Comparison of ENCODE assay signal across 20 mouse cellular contexts in genomic region chr1:80950406-80950805, GRCm38 (mm10).
DNase-seq lines count a peak whose midpoint lies in the region; ATAC-seq and TF ChIP-seq lines count a peak whose summit lies in the region.
"Had no signal": no experiment of that assay in that cellular context is flagged by ENCODE, and none has a peak within 500 bp of the region (broad histone marks: within the 10 kb centered on the region; RNA-seq: fewer than 3 reads in every experiment).

No protein-coding gene starts in this region.

- no peak overlapping the region for H3K4me3 ChIP-seq in hindbrain, postnatal 0 days (ENCODE audit: low read length)
- no peak overlapping the region for H3K4me3 ChIP-seq in hindbrain, embryonic 10.5 days
- H3K4me3 ChIP-seq: heart, embryonic 10.5 days; hindbrain, embryonic 15.5 days; limb, embryonic 13.5 days had no signal

- no peaks in the 10 kb centered on the region for H3K36me3 ChIP-seq in hindbrain, postnatal 0 days (ENCODE audit: insufficient read depth, low read length)
- no peaks in the 10 kb centered on the region for H3K36me3 ChIP-seq in hindbrain, embryonic 10.5 days
- H3K36me3 ChIP-seq: heart, embryonic 10.5 days; hindbrain, embryonic 15.5 days; limb, embryonic 13.5 days had no signal

- no peak for TF ChIP-seq CTCF in hindbrain, postnatal 0 days (IDR thresholded peaks at IDR 0.05; ENCODE audit: low read depth)

- 91% methylated on average over 4 of the region's 4 CpGs for WGBS in hindbrain, postnatal 0 days
- WGBS in hindbrain, embryonic 10.5 days, result 95% methylated on average over 4 of the region's 4 CpGs

- no peak overlapping the region for H3K9ac ChIP-seq in hindbrain, postnatal 0 days (replicated peaks; ENCODE audit: low read length)
- H3K9ac ChIP-seq: forebrain, postnatal 0 days; hindbrain, embryonic 15.5 days; limb, embryonic 13.5 days had no signal

- no peak for ATAC-seq in hindbrain, postnatal 0 days
- ATAC-seq: forebrain, postnatal 0 days; intestine, postnatal 0 days; Patski had no signal

- H3K4me2 ChIP-seq in hindbrain, postnatal 0 days (ENCODE audit: low read depth, low read length), result no peak overlapping the region
- H3K4me2 ChIP-seq: hindbrain, embryonic 15.5 days; limb, embryonic 13.5 days; midbrain, embryonic 11.5 days had no signal

- H3K9me3 ChIP-seq in hindbrain, postnatal 0 days (ENCODE audit: low read length), result no peaks in the 10 kb centered on the region
- H3K9me3 ChIP-seq in hindbrain, embryonic 10.5 days, result no peaks in the 10 kb centered on the region
- H3K9me3 ChIP-seq: heart, embryonic 10.5 days; hindbrain, embryonic 15.5 days; limb, embryonic 13.5 days had no signal

- peak; percentile 47 to 67 for DNase-seq in cerebellum, postnatal 14 days
- DNase-seq in cerebellum, adult 9-11 months, result no peak
- DNase-seq in hindbrain, postnatal 0 days (ENCODE audit: low spot score), result peak; percentile 10
- DNase-seq in hindbrain, embryonic 10.5 days (ENCODE audit: low spot score), result no peak
- DNase-seq in retina, postnatal 1 day, result peak; percentile 10
- DNase-seq in retina, embryonic 14.5 days (ENCODE audit: low spot score), result no peak
- DNase-seq in forelimb bud, embryonic 11.5 days (ENCODE audit: low read depth, low spot score), result peak; percentile 29
- no peak for DNase-seq in urinary bladder, postnatal 36 days (ENCODE audit: low spot score in 2 of 2)
- DNase-seq: cerebellum, adult 11-12 months; forebrain, postnatal 0 days; heart, postnatal 10 days; kidney, postnatal 14 days; lung, postnatal 36 days; thymus, adult 2 months had no signal

- H3K27me3 ChIP-seq in hindbrain, postnatal 0 days (ENCODE audit: insufficient read depth, low read length), result no peaks in the 10 kb centered on the region
- no peaks in the 10 kb centered on the region for H3K27me3 ChIP-seq in hindbrain, embryonic 10.5 days (ENCODE audit: insufficient read depth, poor library complexity, severe bottlenecking)
- H3K27me3 ChIP-seq: hindbrain, embryonic 15.5 days; limb, embryonic 13.5 days; Patski had no signal

- no peak overlapping the region for H3K27ac ChIP-seq in hindbrain, postnatal 0 days
- H3K27ac ChIP-seq in hindbrain, embryonic 10.5 days, result no peak overlapping the region
- H3K27ac ChIP-seq: heart, embryonic 10.5 days; hindbrain, embryonic 15.5 days; limb, embryonic 13.5 days had no signal

- no peaks in the 10 kb centered on the region for H3K4me1 ChIP-seq in hindbrain, postnatal 0 days (ENCODE audit: insufficient read depth, low read length)
- no peaks in the 10 kb centered on the region for H3K4me1 ChIP-seq in hindbrain, embryonic 10.5 days (replicated peaks)
- H3K4me1 ChIP-seq: heart, embryonic 10.5 days; hindbrain, embryonic 15.5 days; limb, embryonic 13.5 days had no signal

Comparison
In these comparisons a context has a peak if more than half of its experiments do, and no peak if none do; other contexts are left out.
1. DNase-seq: peak in cerebellum, postnatal 14 days (2 of 2), hindbrain, postnatal 0 days (single experiment), retina, postnatal 1 day (single experiment) and forelimb bud, embryonic 11.5 days (single experiment); none in cerebellum, adult 9-11 months (single experiment), hindbrain, embryonic 10.5 days (single experiment), retina, embryonic 14.5 days (single experiment) and urinary bladder, postnatal 36 days (0 of 2).